Mouse (Mus musculus) frontal cortex, postnatal 36 days (tissue): ENCODE measurements at regions not wholly inside any gene's neighbourhood (a gene's known extent, or its start where the extent isn't known, plus 50 kb on each side); places are given as distances from the start of the nearest gene placed in this dataset.

Source experiments
- DNase-seq, 2 experiments: peaks; one replicate each; pipeline ENCODE4 v3.0.0; 2022; ENCODE audit warnings: low spot score in 2 of 2

DNA sequence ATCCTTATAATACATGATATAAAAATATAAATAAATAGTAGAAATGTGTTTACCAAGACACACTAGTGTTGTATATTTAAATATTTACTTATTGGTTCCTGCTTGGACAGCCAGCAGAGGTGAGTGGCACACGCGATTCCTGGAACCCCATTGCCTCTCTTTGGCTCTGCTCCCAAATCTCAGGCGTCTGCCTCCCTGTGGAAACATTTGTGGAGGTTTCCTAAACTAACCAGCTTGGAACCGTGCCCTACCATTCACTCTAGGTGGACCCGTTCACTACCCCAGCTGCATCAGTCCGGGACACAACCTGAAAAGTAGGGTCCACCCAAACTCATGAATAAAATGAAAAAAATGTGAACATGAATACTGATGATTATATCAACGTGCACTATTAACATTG, 404.0 kb upstream of the Defb41 start:
- no peak for DNase-seq

DNA sequence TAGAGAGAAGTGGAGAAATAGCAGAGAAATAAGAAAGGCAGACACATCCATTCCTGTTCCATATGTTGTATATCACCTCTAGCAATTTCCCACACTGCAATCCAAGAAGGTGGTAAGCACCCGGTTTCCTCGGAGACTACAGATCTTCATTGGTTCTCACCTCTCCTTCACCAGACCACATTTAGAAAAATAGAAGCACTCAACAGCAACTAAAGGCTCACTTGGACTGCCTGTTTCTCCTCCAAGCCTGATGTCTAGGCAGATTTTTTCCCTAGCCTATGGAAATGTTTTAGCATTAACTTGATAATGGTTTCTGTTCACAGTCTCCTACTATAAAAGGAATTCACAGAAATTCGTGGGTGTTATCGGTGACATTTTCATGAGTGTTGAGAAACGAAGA, 403.3 kb upstream of the Defb41 start:
- peak; percentile 17 to 40 for DNase-seq

DNA sequence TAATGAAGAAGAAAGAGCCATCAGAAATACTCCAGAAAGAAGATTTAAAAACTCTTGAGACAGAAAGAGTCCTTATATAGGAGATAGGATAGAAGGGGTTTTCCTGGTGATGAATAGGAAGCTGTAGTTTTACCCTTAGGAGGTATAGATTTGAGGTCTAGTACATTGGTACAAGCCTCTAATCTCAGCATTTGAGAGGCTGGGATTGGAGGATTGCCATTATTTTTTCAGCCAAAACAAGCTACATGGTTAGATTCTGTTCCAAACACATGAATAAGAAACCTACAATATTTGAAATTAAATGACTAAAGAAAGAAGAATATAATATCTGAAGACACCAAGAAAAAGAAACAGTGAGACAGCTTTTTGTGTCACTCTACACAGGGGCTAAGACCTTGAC, 375.9 kb upstream of the Defb41 start:
- DNase-seq, result no peak

DNA sequence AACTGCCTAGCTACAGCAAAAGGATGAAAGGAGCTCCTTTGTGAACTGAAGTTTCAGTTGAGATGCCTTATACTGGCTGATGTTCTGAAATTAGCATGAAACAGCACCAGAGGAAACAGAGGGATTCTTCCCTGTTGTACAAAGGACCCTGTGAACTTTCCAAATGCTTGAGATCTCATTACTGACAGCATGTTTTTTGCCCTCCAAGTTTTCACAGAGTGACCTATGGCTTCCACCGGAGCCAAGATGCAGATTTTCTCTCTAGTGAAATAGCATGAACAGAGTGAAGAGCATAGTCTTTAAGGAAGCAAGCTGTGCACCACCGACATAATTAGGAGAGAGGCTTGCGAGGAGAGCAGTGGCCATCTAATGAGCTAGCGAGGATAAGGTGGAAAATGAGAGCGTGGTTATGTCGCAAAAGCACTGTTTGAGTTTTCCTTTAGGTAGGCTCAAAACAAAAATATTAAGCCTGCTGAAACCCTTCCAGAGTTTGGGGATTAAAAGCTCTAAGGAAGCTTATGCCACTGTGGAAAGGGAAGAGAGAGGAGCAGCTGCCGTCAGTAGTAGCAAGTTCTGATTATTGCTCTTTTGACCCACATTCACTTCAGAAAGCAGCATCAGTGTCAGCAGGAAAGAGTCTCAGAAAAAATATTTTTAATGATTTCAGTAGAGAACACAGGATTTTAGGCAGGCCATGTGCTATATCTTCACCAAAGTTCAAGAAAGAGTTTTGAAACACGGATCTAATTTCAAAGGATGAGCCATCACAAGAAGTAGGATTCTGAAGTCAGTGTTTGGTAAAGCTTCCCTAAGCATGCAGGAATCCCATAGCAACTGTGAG, 374.7 kb upstream of the Defb41 start:
- DNase-seq, result no peak

DNA sequence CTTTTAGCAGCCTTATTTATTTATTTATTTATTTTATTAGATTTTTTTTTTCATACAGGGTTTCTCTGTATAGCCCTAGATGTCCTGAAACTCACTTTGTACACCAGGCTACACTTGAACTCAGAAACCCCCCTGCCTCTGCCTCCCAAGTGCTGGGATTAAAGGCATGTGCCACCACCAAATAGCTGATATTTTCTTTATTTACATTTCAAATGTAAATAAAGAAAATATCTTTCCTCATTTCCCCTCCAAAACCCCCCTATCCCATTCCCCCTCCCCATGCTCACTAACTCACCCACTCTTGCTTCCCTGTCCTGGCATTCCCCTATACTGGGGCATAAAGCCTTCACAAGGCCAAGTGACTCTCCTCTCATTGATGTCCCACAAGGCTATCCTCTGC, 372.4 kb upstream of the Defb41 start:
- no peak for DNase-seq

DNA sequence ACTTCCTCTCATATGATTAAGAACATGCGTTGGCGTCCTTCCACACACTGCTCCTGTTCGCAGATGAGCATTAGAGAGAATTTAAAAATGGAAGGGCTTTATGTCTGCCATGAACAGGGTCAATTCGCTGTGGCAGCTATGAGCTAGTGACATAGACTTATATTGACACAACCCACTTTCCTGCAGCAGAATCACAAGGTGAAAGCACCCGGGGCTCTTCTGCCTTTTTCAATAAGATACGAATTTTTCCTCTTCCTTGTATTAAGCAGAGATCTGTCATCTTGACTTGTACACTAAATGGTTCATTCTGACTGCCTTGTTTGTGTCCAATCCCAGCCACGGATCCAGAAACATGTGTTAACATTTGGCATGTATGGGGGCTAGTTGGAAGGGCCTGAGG, 345.3 kb upstream of the Defb41 start:
- DNase-seq, result no peak

DNA sequence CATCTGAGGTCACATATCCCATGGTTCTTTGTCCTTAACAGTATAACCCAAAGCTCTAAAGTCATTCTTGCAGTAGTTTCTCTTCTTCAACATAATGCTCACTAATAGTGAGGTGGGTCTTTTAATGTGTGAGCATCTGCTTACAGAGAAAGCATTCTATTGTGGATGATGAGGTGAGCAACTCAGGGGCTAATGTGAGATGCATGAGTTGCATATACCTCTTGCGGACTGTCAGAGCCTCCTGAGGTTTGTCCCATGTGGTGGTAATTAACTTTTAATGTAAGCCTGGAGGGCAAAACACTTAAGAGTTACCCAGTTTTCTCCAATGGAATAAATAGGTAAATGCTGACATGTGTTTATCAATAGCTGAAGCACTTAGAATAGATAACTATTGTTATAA, 334.9 kb upstream of the Defb41 start:
- DNase-seq, result no peak

DNA sequence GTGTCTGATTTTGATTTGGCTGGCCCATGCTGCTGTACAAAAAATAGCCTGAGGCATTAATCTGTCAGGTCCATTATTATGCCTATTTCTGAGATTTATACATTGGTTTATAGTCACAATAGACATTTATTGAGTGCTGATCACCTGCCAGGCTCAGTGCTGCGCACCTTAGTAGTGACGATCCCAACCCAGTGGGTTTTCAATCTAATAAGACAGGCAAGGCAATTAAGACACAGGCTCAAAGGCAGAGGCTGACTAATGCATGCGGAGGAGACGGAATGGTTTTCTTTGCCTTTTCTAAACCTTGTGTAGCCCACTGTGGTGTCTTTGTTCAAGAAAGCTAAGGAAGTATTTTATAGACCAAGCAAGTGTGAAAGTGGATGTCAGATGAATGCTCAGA, 334.0 kb upstream of the Defb41 start:
- DNase-seq, result no peak

DNA sequence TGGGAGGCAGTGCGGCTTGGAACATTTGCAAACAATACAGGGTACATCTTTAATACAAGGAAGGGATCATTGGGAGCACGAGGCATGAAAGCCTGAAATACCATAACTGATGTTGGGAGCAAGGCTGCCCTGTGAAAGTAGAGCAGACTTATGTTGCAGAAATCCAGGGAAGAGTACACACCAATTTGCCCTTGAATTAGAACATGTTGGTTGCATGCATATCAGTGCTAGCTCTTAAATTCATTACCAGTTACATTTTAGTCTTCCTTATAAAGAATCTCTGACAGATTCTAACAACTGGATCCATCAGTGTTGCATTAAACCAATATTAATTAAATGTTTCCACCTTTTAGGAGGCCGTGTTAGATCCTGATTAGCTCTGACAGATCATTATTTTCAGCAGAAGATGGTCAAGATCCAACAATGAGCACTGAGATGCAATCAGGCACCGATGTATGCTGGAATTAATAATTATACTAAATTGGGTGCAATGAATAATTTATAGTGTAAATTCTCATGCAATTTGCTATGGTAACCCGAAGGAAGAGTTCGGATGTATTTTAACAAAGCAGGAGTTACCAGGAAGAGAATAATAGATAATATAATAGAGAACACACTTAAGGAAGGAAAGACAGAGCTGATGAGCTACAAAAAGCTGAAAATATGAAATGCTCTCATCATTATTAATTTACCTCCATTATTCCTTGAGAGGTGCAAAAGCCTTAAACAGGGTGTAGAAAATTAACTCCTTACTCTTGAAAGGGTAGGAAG, 318.6 kb upstream of the Defb41 start:
- no peak for DNase-seq

DNA sequence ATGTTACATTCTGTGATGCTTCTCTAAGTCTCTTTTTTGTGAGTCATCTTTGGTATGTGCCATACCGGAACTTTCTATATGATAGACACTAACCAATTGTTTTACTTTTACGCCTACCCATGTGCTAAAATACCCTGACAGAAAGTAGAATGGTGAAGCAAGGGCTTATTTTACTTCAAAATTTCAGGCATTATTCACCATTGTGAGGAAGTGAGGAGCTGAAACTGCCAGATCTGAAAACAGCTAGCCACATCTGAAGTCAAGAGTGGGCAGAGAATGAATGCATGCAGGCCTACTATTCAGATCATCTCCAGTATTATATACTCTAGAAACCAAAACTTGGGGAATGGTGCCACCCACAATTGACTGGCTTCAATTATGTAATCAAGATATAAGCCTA, 313.7 kb upstream of the Defb41 start:
- DNase-seq, result peak; percentile 2 to 27

DNA sequence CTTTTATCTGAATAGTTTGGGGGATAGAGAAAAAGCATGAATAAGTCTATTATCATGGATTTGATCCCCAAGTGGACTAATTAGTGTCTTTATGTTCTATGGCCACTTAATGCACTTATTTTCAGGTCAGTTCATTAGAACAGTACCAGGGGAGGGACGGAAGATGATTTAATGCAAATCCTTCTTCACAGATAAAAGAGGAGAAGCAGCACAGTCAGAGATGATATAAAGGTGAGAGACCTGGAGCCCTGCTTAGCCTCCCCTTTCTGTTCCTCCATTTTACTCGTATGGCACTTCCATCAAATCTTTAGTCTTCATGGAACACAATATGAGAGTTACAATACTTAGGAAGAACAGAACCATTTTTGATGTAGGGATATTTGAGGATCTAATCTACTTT, 302.1 kb upstream of the Defb41 start:
- DNase-seq, result no peak

DNA sequence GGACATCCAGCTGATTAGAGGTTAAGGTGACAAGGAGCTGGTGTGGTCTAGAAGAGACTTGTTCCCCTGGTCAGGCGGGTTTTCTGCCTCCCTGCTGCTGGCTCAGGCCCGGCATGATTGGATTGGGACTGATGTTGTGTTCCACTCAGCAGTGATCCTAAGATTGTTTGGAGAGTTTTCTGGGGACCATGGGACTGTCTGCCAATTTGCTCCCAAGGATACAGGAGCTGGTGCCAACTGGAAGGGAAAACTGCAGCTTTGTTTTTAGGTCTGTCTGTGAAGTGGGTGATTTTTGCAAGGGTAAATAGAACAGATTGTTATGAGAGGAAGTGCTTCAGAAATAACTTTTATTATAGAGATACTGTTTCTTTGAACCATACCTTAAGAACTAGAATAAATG, 286.3 kb upstream of the Defb41 start:
- DNase-seq, result peak in 1 of 2 experiments; percentile 33

DNA sequence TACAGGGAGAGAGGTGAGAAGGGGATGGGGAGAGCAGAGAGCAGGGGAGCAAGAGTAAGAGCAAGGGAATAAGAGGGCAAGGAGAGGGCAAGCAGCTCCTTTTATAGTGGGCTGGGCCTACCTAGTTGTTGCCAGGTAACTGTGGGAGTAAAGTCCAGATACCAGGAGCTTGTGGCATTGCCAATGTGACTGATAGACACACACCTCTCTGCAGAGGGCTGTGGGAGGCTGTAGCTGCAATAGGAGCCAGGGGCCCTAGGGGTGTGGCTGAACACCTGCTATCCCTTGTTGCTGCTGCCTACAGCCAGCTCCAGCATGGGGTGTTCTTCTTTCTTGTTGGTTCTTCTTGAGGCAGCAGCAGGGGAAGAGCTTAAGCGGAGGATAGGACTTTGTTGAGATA, 266.8 kb upstream of the Defb41 start:
- DNase-seq, result no peak

DNA sequence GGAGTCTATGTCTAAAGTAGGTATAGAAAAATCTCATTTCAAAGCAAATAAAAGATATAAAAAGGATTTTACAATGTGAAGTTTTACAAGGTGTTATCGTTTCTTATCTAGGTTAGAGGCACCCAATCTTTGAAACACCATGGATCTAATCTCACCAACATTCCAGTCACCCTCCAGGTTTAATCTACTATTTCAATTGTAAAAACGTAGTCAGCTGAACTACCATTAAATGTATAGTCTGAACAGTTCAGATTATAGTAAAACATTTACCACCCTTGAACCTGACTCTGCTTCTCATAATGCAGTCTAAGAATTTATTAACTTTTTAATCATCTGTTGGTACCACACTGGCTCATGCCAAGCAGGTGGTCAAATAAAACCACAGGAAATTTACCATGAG, 259.5 kb upstream of the Defb41 start:
- DNase-seq, result no peak

DNA sequence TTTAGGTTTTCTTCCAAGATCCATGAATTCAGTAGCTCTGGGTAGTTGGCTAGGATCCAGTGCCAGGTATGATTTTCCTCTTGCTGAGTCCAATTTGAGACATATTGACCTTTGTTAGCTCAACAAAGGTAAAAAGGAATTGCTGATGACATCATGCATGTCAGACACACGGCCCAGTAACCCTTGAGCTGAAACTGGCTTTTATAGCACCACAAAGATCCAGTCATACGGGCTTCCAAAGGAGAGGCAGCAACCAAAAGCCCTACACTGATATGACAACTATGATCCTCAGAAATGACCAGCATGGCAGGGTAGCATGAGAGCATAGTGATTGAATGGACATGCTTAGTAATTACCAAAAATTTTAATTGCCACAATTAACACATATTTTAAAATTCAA, 258.0 kb upstream of the Defb41 start:
- no peak for DNase-seq

DNA sequence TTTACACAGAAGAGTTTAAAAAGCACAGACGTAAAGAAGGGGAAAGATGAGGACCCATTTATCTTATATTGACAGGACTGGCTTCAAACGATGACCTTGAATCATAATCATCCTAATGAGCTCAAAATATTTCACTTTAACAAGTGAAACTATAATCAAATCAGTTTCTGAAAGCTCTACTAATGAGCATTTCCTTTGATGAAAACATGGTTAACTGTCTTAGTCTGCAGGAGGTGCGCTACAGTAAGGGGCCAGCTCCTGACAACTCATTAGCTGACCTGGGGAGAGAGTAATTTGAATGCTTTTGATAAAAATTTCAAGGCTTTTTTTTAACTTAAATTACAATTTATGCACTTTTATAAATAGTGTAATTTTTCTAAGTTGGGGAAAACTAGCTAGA, 247.8 kb upstream of the Defb41 start:
- DNase-seq, result no peak

DNA sequence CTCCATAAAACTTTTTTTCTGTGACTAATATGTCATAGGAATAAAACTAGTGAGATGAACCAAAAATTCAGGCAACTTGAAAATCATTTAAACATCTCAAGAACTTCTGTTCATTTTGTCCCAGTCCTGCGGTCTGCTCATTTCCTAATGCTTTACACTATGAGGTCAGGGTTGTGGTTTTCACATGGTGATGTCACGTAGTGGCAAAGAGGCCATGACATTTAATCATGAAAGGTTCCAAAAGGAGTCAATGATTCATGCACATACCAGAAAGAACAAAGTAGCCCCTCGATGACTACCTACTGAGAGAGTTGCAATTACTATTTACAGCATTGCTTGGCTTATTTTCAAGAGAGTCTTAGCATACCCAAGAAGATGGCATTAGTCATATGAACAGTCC, 233.6 kb upstream of the Defb41 start:
- DNase-seq, result no peak

DNA sequence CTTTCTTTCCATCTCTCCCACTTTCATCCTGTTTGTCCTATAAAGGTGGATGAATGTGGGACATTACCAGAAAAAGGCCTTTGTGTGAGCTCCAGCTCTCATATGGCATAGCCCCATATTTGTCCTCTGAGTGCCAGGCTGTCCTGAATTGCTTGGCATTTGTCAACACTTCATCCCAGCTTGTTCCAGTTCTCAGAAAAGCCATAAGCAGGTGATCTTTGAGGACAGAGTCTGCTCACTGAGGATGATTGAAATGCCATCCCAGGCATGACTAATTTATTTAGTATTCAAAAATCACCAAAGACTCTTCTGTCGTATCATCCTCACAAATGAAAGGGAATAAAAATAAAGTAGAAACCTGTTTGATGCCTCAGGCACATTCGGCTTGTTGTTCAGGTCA, 203.6 kb upstream of the Defb41 start:
- no peak for DNase-seq

DNA sequence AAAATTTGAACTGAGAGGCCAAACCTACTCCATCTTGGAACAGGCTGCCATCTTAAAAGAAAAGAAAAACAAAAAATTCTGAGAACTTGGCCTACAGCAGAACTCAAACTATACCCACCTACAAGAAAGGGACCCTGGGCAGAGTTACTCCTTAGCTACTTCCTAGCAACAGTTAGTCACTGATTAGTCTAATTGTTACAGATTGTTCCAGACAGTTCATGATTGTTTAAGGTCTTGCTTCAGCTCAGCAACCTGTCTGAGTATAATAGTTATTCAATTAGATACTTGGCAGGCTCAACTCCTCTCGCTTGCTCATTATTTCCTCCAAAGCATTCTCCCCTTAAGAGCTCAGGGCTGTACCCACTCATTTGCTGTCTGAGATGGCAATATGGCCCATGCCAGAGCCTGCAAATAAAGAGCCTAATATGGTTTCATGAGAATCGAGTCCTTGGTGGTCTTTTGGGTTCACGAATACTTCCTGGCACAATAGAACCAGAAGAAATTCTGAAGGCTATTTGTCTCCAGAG, 200.4 kb upstream of the Defb41 start:
- DNase-seq, result no peak

DNA sequence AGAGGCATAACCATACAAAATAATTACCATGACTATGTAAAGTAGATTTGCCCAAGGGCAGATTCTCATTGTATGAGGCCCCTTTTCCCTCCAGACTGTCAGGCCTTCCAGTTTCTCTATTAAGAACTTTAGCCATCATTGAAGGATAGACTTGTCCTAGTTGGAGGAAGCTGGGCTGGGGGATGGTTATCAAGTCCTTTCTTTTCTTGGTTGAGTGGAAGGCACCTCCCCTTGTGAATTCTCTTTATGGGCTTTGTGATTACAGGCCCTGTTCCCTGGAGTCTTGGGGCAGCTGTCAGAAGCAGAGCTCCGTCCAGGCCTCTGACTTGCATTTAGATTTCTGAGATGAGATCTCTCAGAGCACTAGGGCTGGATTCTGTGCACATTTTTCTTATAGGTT, 198.3 kb upstream of the Defb41 start:
- DNase-seq, result no peak

DNA sequence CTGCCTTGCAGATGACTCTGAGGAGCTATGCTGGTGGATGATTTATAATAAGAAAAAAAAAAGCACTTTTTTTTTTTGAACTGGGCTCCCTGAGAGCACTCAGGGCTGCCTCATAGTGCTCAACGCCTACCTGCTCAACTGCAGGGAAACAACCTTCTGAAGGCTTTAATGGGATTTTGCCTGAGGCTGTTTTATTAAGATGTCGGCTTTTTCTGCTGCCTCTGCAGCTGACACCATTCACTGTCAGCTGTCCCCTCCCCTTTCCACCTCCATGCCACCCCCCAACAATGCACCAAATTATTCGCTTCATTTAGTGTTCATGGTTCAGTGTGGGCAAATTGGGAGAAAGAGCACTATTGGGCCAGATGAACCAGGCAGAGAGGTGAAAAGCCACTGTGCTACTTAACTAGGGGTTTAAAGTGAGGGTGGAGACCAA, 151.4 kb upstream of the Defb41 start:
- DNase-seq, result no peak

DNA sequence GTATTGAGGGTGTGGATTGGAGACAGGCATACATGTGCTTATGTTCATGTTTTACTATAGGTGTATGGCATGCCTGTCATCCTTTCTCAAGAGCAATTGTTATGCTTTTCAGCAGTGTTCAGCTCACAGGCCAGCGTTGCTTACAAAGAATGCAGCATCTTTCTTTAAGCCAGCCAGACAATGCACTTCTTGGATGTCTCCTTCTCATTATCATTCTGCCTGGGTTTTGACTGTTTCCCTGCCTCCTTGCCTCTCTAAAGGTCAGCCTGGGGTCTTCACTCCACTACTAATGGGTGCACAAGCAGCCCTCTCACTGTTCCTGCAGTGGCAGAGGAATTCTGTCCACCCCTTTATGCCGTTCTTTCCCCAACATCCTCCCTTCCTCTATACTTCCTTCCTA, 150.9 kb upstream of the Defb41 start:
- no peak for DNase-seq

DNA sequence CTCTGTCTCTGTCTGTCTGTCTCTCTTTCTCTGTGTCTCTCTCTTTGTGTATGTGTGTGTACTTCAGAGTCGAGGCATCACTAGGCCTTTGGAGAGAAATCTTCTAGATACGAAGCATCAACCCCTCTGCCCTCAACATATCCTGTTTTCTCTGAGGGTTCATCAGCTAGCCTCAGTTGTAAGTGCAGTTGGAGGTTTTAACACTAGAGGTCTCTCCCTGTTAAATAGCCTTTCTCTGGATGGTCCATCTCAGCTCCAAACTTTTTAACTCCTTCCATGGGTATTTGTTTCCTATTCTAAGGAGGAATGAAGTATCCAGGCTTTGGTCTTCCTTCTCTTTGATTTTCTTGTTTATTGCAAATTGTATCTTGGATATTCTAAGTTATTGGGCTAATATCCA, 147.8 kb upstream of the Defb41 start:
- peak in 1 of 2 experiments; percentile 1 for DNase-seq
